Mouse (Mus musculus) liver, embryonic 14.5 days (tissue): Measurements from ENCODE around the gene Il17re. TPM values are rescaled to one million over a fixed set of nuclear protein-coding genes. Genes with fewer than 3 reads are reported as not detected.

Experiments used
- ATAC-seq: fragments of 200-750 bp; cut with Nextera tagmentation; 2 replicates; pipeline ENCODE4 v1.8.0; 2017; ENCODE audit warnings: moderate number of reproducible peaks, mild to moderate bottlenecking, moderate library complexity; ENCODE audit not compliant: insufficient read depth
- DNase-seq, 3 experiments: peaks; one replicate each; pipeline ENCODE4 v3.0.0-alpha.2; 2012 to 2013; ENCODE audit warnings: low read depth in 3 of 3, low spot score in 3 of 3
- H3K27ac ChIP-seq: fragments of 300-500 bp; sonication (generic); 2 replicates; pipeline ENCODE4 v1.5.1; 2014; ENCODE audit warnings: moderate library complexity, mild to moderate bottlenecking, control low read depth, inconsistent platforms
- H3K27me3 ChIP-seq: fragments of 300-500 bp; sonication (generic); 2 replicates; pipeline ENCODE4 v1.6.1; 2014; ENCODE audit warnings: mild to moderate bottlenecking, low read length, moderate library complexity; ENCODE audit not compliant: control insufficient read depth, insufficient read depth
- H3K36me3 ChIP-seq: fragments of 300-500 bp; sonication (generic); replicated peaks from 2 replicates; pipeline ENCODE4 v1.6.1; 2014; ENCODE audit warnings: low read depth; ENCODE audit not compliant: control insufficient read depth, insufficient read depth
- H3K4me1 ChIP-seq, 2 experiments: fragments of 200-500 bp in 1 of 2; fragments of 300-500 bp in 1 of 2; sonication (generic) in 1 of 2; replicated peaks; 2 replicates each; pipeline ENCODE4 v1.6.1; 2012 to 2014; ENCODE audit warnings: antibody characterized with exemption in 1 of 2, inconsistent platforms in 1 of 2, low read length in 1 of 2; ENCODE audit not compliant: control insufficient read depth in 2 of 2, insufficient read depth in 2 of 2
- H3K4me2 ChIP-seq: fragments of 300-500 bp; sonication (generic); 2 replicates; pipeline ENCODE4 v1.6.1; 2014; ENCODE audit warnings: low read depth, mild to moderate bottlenecking, control low read depth, moderate library complexity
- H3K4me3 ChIP-seq, 2 experiments: fragments of 200-500 bp in 1 of 2; fragments of 300-500 bp in 1 of 2; sonication (generic) in 1 of 2; 2 replicates each; pipeline ENCODE4 v1.5.1; 2012 to 2014; ENCODE audit warnings: low read depth in 2 of 2, low read length in 2 of 2, mild to moderate bottlenecking in 2 of 2, control low read depth in 1 of 2, inconsistent platforms in 1 of 2, moderate library complexity in 1 of 2; ENCODE audit not compliant: insufficient read depth in 1 of 2
- H3K9ac ChIP-seq: fragments of 300-500 bp; sonication (generic); replicated peaks from 2 replicates; pipeline ENCODE4 v1.6.1; 2014; ENCODE audit warnings: mild to moderate bottlenecking, control low read depth, moderate library complexity
- H3K9me3 ChIP-seq: fragments of 300-500 bp; sonication (generic); 2 replicates; pipeline ENCODE4 v1.6.1; 2016; ENCODE audit warnings: low read length, mixed read lengths; ENCODE audit not compliant: control insufficient read depth
- CTCF ChIP-seq: IDR thresholded peaks from 2 replicates; pipeline ENCODE4 v1.5.1; 2016; ENCODE audit warnings: antibody characterized with exemption, low read depth, control low read depth
- EP300 ChIP-seq: IDR thresholded peaks from 2 replicates; pipeline ENCODE4 v1.6.1; 2016; ENCODE audit warnings: antibody characterized with exemption, low read depth
- WGBS: fragments of 180-500 bp; shearing (Covaris S2); extraction: QIAGEN DNeasy Blood & Tissue Kit; methylation state at CpG from one replicate; pipeline ENCODE4 v1.1.7; 2014; ENCODE audit not compliant: insufficient replicate concordance; 5-methylcytosine and 5-hydroxymethylcytosine counted together
- polyA plus RNA-seq, 2 experiments: library from polyadenylated mRNA; depleted of rRNA in 1 of 2; stranded (reverse) in 1 of 2; unstranded in 1 of 2; fragments of >200 nt; fragmentation: Nextera tagmentation in 1 of 2; extraction: Ambion mirVana in 1 of 2; gene quantifications; 2 replicates each; pipeline versions ENCODE4 v1.2.1 to v1.2.3; 2012 to 2014

Il17re gene
- polyA plus RNA-seq, 2 experiments, result 0.08 to 0.11 TPM

GRCm38 (mm10) chr6:113501388-113502084, 43.3 kb downstream of the Il17re start, which contains the start of gene Prrt3:
Prrt3 (minus strand) TSS chr6:113501931.
- TF ChIP-seq EP300 (no peak), CTCF (no peak)
- Histone ChIP-seq H3K4me2 (no peak within 1 kb of the TSS), H3K27ac (no peak within 1 kb of the TSS), H3K36me3 (no peaks in the 10 kb centered on the region), H3K9me3 (no peaks in the 10 kb centered on the region), H3K4me3 (no peak within 1 kb of the TSS), H3K9ac (no peak within 1 kb of the TSS), H3K4me1 (no peaks in the 10 kb centered on the region), H3K27me3 (peaks cover 19% of the 10 kb centered on the region)
- DNase-seq, result no peak
- 6% methylated on average over 32 of the region's 32 CpGs for WGBS
- no peak for ATAC-seq

DNA sequence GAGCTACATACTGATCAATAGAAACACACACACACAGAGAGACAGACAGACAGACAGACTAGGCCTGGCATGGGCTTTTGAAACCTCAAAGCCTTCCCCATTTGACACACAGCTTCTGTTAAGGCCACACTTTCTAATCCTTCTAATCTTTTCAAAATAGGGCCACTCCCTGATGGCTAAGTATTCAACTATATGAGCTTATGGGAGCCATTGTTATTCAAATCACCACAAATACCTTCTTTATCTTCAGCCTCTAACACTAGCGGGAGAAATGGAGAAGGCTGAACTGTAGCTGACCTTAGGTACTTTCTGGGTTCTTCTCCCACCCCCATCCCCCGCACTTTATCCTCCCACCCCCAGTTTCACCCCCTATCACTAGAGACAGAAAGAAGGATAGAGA, 44.5 kb downstream of the Il17re start:
- H3K27ac ChIP-seq, result no peak overlapping the region
- no peaks in the 10 kb centered on the region for H3K4me1 ChIP-seq
- ATAC-seq, result no peak
- H3K4me3 ChIP-seq, result no peak overlapping the region
- no peak overlapping the region for H3K4me2 ChIP-seq
- TF ChIP-seq CTCF, result no peak
- TF ChIP-seq EP300, result no peak
- no peak overlapping the region for H3K9ac ChIP-seq
- no peak for DNase-seq
- H3K36me3 ChIP-seq, result no peaks in the 10 kb centered on the region
- no peaks in the 10 kb centered on the region for H3K9me3 ChIP-seq
- 61% methylated on average over 2 of the region's 2 CpGs for WGBS
- H3K27me3 ChIP-seq, result peaks cover 19% of the 10 kb centered on the region

DNA sequence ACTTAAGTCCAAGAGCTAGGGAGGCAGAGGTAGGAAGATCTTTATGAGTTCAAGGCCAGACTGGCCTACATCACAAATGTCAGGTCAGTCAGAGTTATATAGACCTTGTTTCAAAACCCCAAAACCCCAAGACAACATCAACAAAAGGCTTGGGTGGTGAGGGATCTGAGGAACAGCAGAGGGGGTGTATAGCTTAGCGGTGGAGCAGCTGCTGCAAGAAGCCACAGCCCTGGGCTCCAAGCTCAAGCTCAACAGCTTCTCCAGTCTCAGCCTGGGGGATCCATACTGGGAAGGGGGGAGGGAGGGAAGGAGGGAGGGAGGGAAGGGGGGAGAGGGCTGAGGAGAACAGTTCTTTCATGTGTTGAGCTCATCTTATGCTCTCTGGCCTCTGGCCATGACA, 47.4 kb downstream of the Il17re start:
- Histone ChIP-seq H3K27me3 (peaks cover 16% of the 10 kb centered on the region), H3K4me3 (no peak overlapping the region), H3K36me3 (no peaks in the 10 kb centered on the region), H3K9me3 (no peaks in the 10 kb centered on the region), H3K9ac (no peak overlapping the region), H3K4me1 (no peaks in the 10 kb centered on the region), H3K27ac (no peak overlapping the region), H3K4me2 (no peak overlapping the region)
- no peak for DNase-seq
- TF ChIP-seq CTCF (no peak), EP300 (no peak)
- ATAC-seq, result no peak
- 45% methylated on average over 1 of the region's 1 CpGs for WGBS

DNA sequence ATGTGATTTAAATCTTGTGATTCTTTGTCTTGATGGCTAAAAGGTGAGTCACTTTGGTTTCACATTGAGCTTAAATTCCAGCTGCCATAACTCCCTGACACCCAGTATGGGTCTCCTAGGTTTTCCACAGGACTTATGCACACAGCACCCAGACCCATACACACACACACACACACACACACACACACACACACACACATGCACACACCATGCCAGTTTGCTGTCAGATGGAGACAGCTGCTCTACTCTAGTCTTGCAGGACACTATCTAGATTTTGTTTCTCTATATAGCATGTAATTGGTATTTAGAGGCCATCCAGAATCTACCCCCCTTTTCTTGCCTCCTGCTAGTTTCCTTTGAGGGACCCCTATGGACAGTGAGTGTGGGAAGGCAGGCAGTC, 48.8 kb downstream of the Il17re start:
- H3K4me3 ChIP-seq, result no peak overlapping the region
- H3K27me3 ChIP-seq, result peaks cover 3% of the 10 kb centered on the region; the same call in 1 of the 2 replicates
- H3K9ac ChIP-seq, result no peak overlapping the region
- DNase-seq, result no peak
- TF ChIP-seq EP300 (no peak), CTCF (no peak)
- H3K36me3 ChIP-seq, result no peaks in the 10 kb centered on the region
- no peaks in the 10 kb centered on the region for H3K9me3 ChIP-seq
- no peak overlapping the region for H3K4me2 ChIP-seq
- no peak overlapping the region for H3K27ac ChIP-seq
- ATAC-seq, result no peak
- no peaks in the 10 kb centered on the region for H3K4me1 ChIP-seq

DNA sequence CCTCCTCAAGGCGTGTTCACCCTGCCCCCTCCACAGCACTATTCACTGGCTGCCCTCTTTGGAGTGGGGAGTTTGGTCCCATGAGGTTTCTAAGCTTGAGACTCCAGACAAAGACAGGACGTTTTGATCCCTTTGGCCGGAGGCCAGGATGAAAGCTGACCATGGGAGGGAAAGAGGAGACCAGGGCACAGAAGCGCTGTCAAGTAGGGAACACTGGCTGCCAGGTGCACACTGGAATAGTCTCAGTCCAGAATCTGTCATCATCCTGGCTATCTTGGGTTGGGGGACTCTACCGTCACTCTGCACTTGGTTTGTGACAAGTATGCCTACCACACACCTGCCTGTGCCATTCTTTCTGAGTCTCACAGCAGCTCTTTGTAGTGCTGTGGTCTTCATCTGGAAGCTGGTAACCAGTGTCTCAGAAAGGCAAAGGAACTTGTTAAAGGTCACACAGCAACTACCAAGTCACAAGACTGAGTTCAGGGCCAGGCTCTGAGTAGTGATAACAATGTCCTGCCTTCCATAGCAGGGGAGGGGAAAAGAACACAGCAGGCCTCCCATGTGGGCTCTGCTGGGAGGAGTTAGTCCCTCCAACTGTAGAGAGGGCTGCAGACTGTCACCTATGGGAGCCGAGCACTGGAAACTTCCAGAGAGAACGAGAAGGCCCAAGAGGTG, 50.1 kb downstream of the Il17re start:
- ATAC-seq, result no peak

More for the DNA sequence above, 50.1 kb downstream of the Il17re start:
- WGBS, result 59% methylated on average over 7 of the region's 7 CpGs
- Histone ChIP-seq H3K27me3 (no peaks in the 10 kb centered on the region), H3K4me3 (no peak overlapping the region), H3K9me3 (no peaks in the 10 kb centered on the region), H3K27ac (no peak overlapping the region), H3K4me1 (no peaks in the 10 kb centered on the region), H3K4me2 (no peak overlapping the region), H3K36me3 (no peaks in the 10 kb centered on the region), H3K9ac (no peak overlapping the region)
- TF ChIP-seq CTCF (no peak), EP300 (no peak)
- no peak for DNase-seq
